Mouse (Mus musculus) stomach, embryonic 14.5 days (tissue): ENCODE measurements around the gene Plppr1. TPM values are rescaled to one million over a fixed set of nuclear protein-coding genes. Genes with fewer than 3 reads are reported as not detected.

ENCODE experiments used
- ATAC-seq: fragments of 200-750 bp; cut with Nextera tagmentation; 2 replicates; pipeline ENCODE4 v1.8.0; 2017; ENCODE audit warnings: low read depth, moderate TSS enrichment; ENCODE audit not compliant: insufficient number of reproducible peaks, insufficient read depth, low FRiP score
- H3K27ac ChIP-seq: fragments of 300-500 bp; sonication (generic); 2 replicates; pipeline ENCODE4 v1.5.1; 2014; ENCODE audit warnings: mild to moderate bottlenecking, low read length, moderate library complexity, mixed read lengths
- H3K27me3 ChIP-seq: fragments of 300-500 bp; sonication (generic); 2 replicates; pipeline ENCODE4 v1.6.1; 2014; ENCODE audit warnings: low read length, control low read depth, mixed read lengths; ENCODE audit not compliant: control insufficient read depth, insufficient read depth
- H3K36me3 ChIP-seq: fragments of 300-500 bp; sonication (generic); 2 replicates; pipeline ENCODE4 v1.6.1; 2014; ENCODE audit warnings: mild to moderate bottlenecking, control low read depth, low read length, moderate library complexity, mixed read lengths; ENCODE audit not compliant: control insufficient read depth, insufficient read depth
- H3K4me1 ChIP-seq: fragments of 300-500 bp; sonication (generic); 2 replicates; pipeline ENCODE4 v1.6.1; 2014; ENCODE audit warnings: low read length, control low read depth, mixed read lengths; ENCODE audit not compliant: control insufficient read depth, insufficient read depth
- H3K4me2 ChIP-seq: fragments of 300-500 bp; sonication (generic); replicated peaks from 2 replicates; pipeline ENCODE4 v1.6.1; 2014; ENCODE audit warnings: low read depth, low read length, control low read depth
- H3K4me3 ChIP-seq: fragments of 300-500 bp; sonication (generic); 2 replicates; pipeline ENCODE4 v1.5.1; 2014; ENCODE audit warnings: low read depth, low read length, control low read depth
- H3K9ac ChIP-seq: fragments of 300-500 bp; sonication (generic); replicated peaks from 2 replicates; pipeline ENCODE4 v1.6.1; 2014; ENCODE audit warnings: low read depth, mild to moderate bottlenecking, control low read depth, low read length, moderate library complexity, mixed read lengths
- H3K9me3 ChIP-seq: fragments of 300-500 bp; sonication (generic); 2 replicates; pipeline ENCODE4 v1.6.1; 2016; ENCODE audit warnings: low read depth, low read length, control low read depth; ENCODE audit not compliant: control insufficient read depth
- WGBS: fragments of 180-500 bp; shearing (Covaris S2); extraction: QIAGEN DNeasy Blood & Tissue Kit; methylation state at CpG from one replicate; pipeline ENCODE4 v1.1.7; 2014; 5-methylcytosine and 5-hydroxymethylcytosine counted together
- polyA plus RNA-seq: library from polyadenylated mRNA; unstranded; fragments of >200 nt; fragmentation: Nextera tagmentation; extraction: Ambion mirVana; gene quantifications from 2 replicates; pipeline ENCODE4 v1.2.1, GENCODE M21; 2014

Gene Plppr1
- polyA plus RNA-seq, 1 experiment from 2014 or later = 4.3 TPM

DNA sequence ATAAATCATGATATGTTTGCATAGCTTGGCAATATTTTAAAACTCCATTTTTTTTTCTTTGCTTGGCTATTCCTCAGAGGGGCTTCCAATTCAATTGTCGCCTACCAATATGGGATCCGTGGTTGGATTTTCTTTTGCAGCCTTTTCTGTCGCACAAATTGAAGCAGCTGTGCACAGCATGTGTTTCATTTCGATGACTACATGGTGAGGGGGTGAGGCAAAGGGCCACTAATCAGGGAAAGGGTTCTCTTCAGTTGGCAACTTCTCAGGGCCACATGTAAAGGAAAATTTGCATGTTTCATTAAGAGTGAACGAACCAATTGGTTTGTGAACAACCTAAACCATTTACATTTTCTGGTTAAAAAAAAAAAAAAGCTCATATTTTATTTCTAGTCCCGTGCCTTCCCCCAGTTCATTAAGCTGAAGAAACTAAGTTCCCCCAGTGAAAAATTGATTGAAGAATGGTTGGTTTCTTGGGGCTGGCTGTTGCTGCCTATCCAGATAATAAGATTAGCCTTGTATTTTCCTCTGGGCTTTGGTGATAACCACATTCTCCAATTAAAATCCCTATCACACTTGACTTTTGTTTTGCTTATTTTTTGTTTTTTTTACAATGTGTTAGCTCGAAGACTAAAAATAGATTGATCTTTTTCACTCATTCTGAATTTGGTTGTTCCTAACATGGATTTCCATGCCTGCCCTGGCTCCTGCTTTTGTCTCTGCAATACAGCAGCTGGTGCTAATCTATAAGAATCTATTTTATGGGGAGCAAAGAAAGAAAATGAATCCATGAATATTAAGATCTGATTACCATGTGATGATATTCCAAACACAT is 43.1 kb downstream of the Plppr1 start:
- ATAC-seq = no peak
- no peak overlapping the region for H3K27ac ChIP-seq
- 54% methylated on average over 7 of the region's 7 CpGs for WGBS
- H3K4me1 ChIP-seq = no peaks in the 10 kb centered on the region
- H3K9ac ChIP-seq = no peak overlapping the region
- H3K36me3 ChIP-seq = no peaks in the 10 kb centered on the region
- no peaks in the 10 kb centered on the region for H3K9me3 ChIP-seq
- no peak overlapping the region for H3K4me3 ChIP-seq
- no peaks in the 10 kb centered on the region for H3K27me3 ChIP-seq
- no peak overlapping the region for H3K4me2 ChIP-seq

DNA sequence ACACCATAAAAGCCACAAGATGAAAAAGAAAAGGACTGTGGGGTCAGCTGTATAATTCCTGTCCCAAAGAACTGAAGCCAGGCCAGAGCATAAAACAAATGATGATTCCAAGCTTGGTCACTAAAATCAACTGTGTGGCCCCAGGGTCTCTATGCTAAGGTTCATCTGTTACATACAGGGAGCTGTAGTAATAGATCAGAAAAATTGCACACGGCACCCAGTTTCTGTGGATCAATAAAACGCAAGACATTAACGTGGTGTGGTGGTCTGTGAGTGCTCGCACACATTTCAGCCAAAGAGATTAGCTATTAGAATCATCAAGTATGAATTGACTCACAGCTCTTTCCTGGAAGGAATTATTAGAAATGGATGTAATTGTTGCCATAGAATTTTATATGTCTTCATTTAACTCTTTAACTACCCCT is 43.7 kb downstream of the Plppr1 start:
- Histone ChIP-seq H3K27me3 (no peaks in the 10 kb centered on the region), H3K27ac (no peak overlapping the region), H3K9ac (no peak overlapping the region), H3K4me3 (no peak overlapping the region), H3K4me1 (no peaks in the 10 kb centered on the region), H3K36me3 (no peaks in the 10 kb centered on the region), H3K4me2 (no peak overlapping the region), H3K9me3 (no peaks in the 10 kb centered on the region)
- WGBS = 92% methylated on average over 4 of the region's 4 CpGs
- no peak for ATAC-seq

DNA sequence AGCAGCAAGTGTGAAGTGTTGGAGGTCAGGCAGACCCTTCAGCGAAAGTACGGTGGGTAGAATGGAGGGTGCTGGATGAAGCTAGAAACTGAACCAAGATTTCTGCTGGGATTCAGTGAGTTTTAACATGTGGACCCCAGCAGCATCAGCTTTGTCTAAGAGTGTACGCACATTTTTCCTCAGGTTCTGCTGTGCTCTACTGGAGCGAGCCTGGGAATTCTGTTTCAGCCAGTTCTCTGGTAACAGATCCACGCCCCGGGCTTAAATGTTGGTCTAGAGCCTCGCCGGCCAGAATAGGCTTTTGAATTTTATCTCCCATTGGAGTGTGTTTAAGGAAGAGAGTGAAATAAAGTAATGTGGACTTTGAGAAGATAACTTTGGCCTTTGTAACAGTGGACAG is 45.8 kb downstream of the Plppr1 start:
- Histone ChIP-seq H3K27me3 (no peaks in the 10 kb centered on the region), H3K9me3 (no peaks in the 10 kb centered on the region), H3K9ac (no peak overlapping the region), H3K36me3 (no peaks in the 10 kb centered on the region), H3K27ac (no peak overlapping the region), H3K4me1 (0 out of 2 replicates have a peak, but pooled peaks cover 1% of the 10 kb centered on the region), H3K4me3 (no peak overlapping the region), H3K4me2 (no peak overlapping the region)
- no peak for ATAC-seq
- WGBS = 87% methylated on average over 8 of the region's 8 CpGs

DNA sequence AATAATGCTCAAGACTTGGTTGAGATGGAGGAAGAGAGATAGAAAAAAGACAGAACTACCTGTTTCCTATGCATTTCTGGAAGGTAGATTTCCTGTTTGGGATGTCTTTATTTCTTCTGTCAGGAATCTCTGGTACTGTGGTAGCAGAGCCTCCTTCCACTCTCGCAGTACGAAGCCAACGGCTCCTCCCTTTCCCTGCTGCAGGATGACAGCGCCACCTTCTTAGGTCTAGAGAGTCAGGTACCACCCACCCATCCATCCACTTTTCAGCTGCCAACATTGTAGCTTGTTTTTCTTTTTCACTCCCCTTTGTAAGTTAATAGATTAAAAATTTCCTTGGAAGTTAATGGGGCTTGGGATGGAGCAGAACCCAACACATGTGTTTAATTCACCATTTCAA is 48.8 kb downstream of the Plppr1 start:
- 83% methylated on average over 4 of the region's 4 CpGs for WGBS
- ATAC-seq = no peak
- H3K9ac ChIP-seq = no peak overlapping the region

DNA sequence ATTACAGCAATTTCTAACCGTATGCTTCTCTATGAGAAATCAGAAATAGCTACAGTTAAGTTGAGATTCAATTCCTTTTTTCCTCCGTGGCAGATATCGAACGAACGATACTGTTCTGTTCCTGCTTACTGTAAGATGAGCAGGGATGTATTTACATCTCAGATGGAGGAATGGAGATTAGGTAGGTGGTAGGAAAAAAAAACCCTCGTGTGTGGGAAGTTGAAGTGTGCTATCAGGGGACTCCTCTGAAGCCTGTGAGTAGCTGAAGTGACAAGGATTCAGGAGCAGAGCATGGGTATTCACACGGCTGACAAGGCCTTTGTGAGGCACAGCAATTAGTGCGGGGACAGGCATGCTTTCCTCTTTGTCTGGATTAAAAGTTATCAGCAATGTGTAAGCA is 49.3 kb downstream of the Plppr1 start:
- WGBS = 73% methylated on average over 8 of the region's 8 CpGs
- Histone ChIP-seq H3K9me3 (no peaks in the 10 kb centered on the region), H3K4me3 (no peak overlapping the region), H3K4me1 (0 out of 2 replicates have a peak, but pooled peaks cover 3% of the 10 kb centered on the region), H3K9ac (no peak overlapping the region), H3K36me3 (no peaks in the 10 kb centered on the region), H3K27me3 (no peaks in the 10 kb centered on the region), H3K27ac (no peak overlapping the region), H3K4me2 (no peak overlapping the region)
- no peak for ATAC-seq

More for the DNA sequence above, 48.8 kb downstream of the Plppr1 start:
- Histone ChIP-seq H3K36me3 (no peaks in the 10 kb centered on the region), H3K4me2 (no peak overlapping the region), H3K27ac (no peak overlapping the region), H3K4me1 (0 out of 2 replicates have a peak, but pooled peaks cover 3% of the 10 kb centered on the region), H3K4me3 (no peak overlapping the region), H3K27me3 (no peaks in the 10 kb centered on the region), H3K9me3 (no peaks in the 10 kb centered on the region)

DNA sequence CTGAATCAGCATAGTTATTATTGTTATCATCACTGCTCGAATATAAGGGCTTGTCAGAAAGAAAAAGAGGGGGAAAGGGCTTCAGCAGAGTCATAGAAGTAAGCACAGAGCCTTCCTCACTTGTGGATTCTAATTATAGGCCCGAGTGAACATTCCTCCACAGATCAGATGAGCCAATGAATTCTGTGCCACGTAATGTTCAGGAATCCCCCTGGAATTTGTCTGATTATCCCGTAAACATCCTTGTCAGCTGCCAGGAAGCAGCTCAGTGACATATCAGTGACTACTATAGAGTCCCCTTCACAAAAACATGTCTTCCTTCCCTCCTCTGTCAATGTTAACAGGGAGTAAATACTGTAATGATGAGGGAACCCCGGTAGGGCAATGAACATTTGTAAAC is 50.9 kb downstream of the Plppr1 start:
- H3K27ac ChIP-seq = no peak overlapping the region
- H3K4me2 ChIP-seq = no peak overlapping the region
- no peaks in the 10 kb centered on the region for H3K27me3 ChIP-seq
- no peaks in the 10 kb centered on the region for H3K36me3 ChIP-seq
- no peak overlapping the region for H3K4me3 ChIP-seq
- 0 out of 2 replicates have a peak, but pooled peaks cover 3% of the 10 kb centered on the region for H3K4me1 ChIP-seq
- H3K9me3 ChIP-seq = no peaks in the 10 kb centered on the region
- 20% methylated on average over 5 of the region's 5 CpGs for WGBS
- no peak for ATAC-seq
- H3K9ac ChIP-seq = no peak overlapping the region

DNA sequence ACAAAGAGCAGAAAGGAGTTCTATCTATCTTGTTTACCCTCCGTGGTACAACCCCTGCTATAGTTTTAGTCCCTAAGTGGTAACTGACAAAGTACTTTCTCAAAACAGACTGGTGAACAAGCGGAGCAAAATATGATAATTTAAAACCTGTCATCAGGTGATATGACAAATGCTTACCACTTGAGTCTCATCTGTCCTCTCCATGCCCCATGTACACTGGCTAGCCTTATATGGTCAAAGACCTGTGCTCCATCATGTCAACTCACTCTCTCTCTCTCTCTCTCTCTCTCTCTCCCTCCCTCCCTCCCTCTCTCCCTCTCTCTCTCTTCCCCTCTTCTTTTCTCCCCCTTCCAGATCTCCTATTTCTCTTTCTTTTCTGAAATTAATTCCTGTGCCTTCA is 59.8 kb downstream of the Plppr1 start:
- no peaks in the 10 kb centered on the region for H3K27me3 ChIP-seq
- H3K9ac ChIP-seq = no peak overlapping the region
- H3K4me3 ChIP-seq = no peak overlapping the region
- WGBS = 69% methylated on average over 2 of the region's 2 CpGs
- no peaks in the 10 kb centered on the region for H3K4me1 ChIP-seq
- H3K36me3 ChIP-seq = no peaks in the 10 kb centered on the region
- no peaks in the 10 kb centered on the region for H3K9me3 ChIP-seq
- no peak overlapping the region for H3K27ac ChIP-seq
- no peak overlapping the region for H3K4me2 ChIP-seq
- ATAC-seq = no peak

DNA sequence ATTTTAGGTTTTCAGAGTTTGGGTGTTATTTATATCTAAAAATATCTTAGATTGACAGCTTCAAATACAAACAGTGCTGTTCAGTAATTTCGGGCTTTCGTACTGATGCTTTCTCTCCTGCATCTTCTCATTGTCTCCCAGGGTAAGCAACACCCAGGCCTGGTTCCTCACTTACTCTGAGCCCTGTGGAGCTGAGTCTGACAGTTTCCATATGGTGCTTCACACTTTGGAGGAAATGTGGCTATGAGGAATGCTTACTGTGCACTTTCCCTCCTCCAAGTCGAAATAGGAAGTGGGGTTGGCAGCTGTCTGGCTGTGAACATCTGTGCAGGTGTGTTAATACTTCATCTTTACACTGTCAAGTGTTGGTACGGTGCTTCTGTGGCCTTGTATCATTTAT is 85.7 kb downstream of the Plppr1 start:
- Histone ChIP-seq H3K27ac (no peak overlapping the region), H3K27me3 (no peaks in the 10 kb centered on the region), H3K4me1 (no peaks in the 10 kb centered on the region), H3K9ac (no peak overlapping the region), H3K4me2 (no peak overlapping the region), H3K9me3 (no peaks in the 10 kb centered on the region), H3K36me3 (no peaks in the 10 kb centered on the region), H3K4me3 (no peak overlapping the region)
- WGBS = 33% methylated on average over 4 of the region's 4 CpGs
- ATAC-seq = peak; percentile 63

DNA sequence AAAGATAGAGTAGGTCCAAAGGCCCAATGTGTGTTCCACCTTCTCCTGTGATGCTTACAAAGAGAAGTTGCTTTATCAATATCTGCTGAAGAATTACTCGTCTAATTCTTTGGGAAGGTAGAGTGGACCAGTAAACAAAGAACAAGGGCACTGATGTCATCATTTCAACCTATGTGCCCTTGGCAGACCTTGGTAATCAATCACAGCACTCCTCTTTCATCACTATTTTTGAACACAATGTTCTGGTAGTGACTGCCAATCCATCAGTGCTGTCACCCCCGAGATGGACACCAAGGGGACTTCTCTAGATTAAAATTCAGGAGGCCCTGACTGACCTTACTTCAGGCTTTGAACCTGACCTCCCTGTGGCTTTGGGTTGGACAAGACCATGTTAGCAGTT is 89.7 kb downstream of the Plppr1 start:
- H3K27me3 ChIP-seq = no peaks in the 10 kb centered on the region
- H3K27ac ChIP-seq = no peak overlapping the region
- H3K4me2 ChIP-seq = no peak overlapping the region
- no peak overlapping the region for H3K9ac ChIP-seq
- WGBS = 38% methylated on average over 2 of the region's 2 CpGs
- no peaks in the 10 kb centered on the region for H3K4me1 ChIP-seq
- no peak for ATAC-seq
- H3K36me3 ChIP-seq = no peaks in the 10 kb centered on the region
- no peak overlapping the region for H3K4me3 ChIP-seq
- no peaks in the 10 kb centered on the region for H3K9me3 ChIP-seq
